Mouse (Mus musculus) hindbrain, embryonic 14.5 days (tissue): ENCODE measurements around the gene Nipa1. TPM values are rescaled to one million over a fixed set of nuclear protein-coding genes. Genes with fewer than 3 reads are reported as not detected.
"Not testable (repeated sequence)": the region's sequence is repeated elsewhere in the genome, so short reads cannot be mapped to it uniquely, and the experiment has no call there.

ENCODE experiments used
- ATAC-seq: fragments of 200-750 bp; cut with Nextera tagmentation; 2 replicates; pipeline ENCODE4 v1.8.0; 2017; ENCODE audit warnings: moderate number of reproducible peaks, mild to moderate bottlenecking, moderate TSS enrichment, moderate library complexity; ENCODE audit not compliant: low FRiP score
- DNase-seq: peaks from one replicate; pipeline ENCODE4 v3.0.0-alpha.2; 2015; ENCODE audit warnings: low spot score
- H3K27ac ChIP-seq: fragments of 300-500 bp; sonication (generic); 2 replicates; pipeline ENCODE4 v1.5.1; 2014; ENCODE audit warnings: mild to moderate bottlenecking, moderate library complexity
- H3K27me3 ChIP-seq: fragments of 300-500 bp; sonication (generic); 2 replicates; pipeline ENCODE4 v1.6.1; 2014; ENCODE audit warnings: mild to moderate bottlenecking, low read length, mixed read lengths; ENCODE audit not compliant: control insufficient read depth, insufficient read depth
- H3K36me3 ChIP-seq: fragments of 300-500 bp; sonication (generic); replicated peaks from 2 replicates; pipeline ENCODE4 v1.6.1; 2014; ENCODE audit not compliant: control insufficient read depth, insufficient read depth
- H3K4me1 ChIP-seq: fragments of 300-500 bp; sonication (generic); replicated peaks from 2 replicates; pipeline ENCODE4 v1.6.1; 2014; ENCODE audit warnings: antibody characterized with exemption, low read length, mixed read lengths; ENCODE audit not compliant: control insufficient read depth, insufficient read depth
- H3K4me2 ChIP-seq: fragments of 300-500 bp; sonication (generic); replicated peaks from 2 replicates; pipeline ENCODE4 v1.6.1; 2014; ENCODE audit warnings: mild to moderate bottlenecking, moderate library complexity
- H3K4me3 ChIP-seq: fragments of 300-500 bp; sonication (generic); replicated peaks from 2 replicates; pipeline ENCODE4 v1.5.1; 2014; ENCODE audit warnings: mild to moderate bottlenecking, low read length
- H3K9ac ChIP-seq: fragments of 300-500 bp; sonication (generic); 2 replicates; pipeline ENCODE4 v1.6.1; 2014
- H3K9me3 ChIP-seq: fragments of 300-500 bp; sonication (generic); 2 replicates; pipeline ENCODE4 v1.6.1; 2016; ENCODE audit warnings: low read length; ENCODE audit not compliant: control insufficient read depth
- WGBS: fragments of 180-500 bp; shearing (Covaris S2); extraction: QIAGEN DNeasy Blood & Tissue Kit; methylation state at CpG from one replicate; pipeline ENCODE4 v1.1.7; 2014; 5-methylcytosine and 5-hydroxymethylcytosine counted together
- polyA plus RNA-seq: library from polyadenylated mRNA; unstranded; fragments of >200 nt; fragmentation: Nextera tagmentation; extraction: Ambion mirVana; gene quantifications from 2 replicates; pipeline ENCODE4 v1.2.1, GENCODE M21; 2014

Gene Nipa1
- polyA plus RNA-seq, 1 experiment from 2014 or later: 23.8 TPM

GRCm38 (mm10) chr7:56014002-56014702 lies 5.6 kb downstream of the Nipa1 start:
- not testable (repeated sequence) for DNase-seq, H3K36me3 ChIP-seq, ATAC-seq, H3K4me3 ChIP-seq, H3K27ac ChIP-seq, H3K9ac ChIP-seq, H3K27me3 ChIP-seq, H3K4me2 ChIP-seq, H3K4me1 ChIP-seq, H3K9me3 ChIP-seq
- 87% methylated on average over 5 of the region's 18 CpGs for WGBS

DNA sequence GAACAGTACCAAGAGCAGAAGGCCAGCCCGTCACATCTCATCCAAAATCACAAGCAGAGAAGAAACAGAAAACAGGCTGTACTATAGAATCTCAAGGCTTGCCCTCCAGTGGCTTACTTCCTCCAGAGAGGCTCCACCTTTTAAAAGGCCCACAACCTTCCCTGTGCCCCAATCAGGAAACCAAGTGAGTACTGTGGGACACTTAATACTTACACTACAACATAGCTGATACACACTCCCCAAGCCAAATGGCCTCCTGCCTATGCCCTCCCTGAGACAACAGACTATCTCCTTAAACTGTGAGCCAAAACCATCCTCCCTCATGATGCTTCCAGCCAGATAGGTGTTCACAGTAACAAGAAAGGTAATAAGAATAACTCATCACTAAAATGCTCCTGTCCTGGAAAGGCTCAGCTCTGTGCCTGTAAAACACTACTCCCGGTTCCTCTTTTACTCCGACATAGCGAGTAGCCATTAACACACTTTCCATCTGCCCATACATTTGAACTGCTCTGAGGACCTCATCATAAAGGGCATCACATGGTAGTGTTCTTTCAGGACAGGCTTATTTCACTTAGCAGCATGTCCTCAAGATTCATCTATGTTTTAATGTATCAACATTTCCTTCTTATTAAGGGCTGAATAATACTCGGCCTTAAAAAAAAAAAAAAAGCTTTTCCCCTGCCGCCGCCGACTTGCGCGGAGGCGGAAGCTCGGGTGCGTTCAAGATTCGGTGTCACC lies 6.3 kb downstream of the Nipa1 start:
- Histone ChIP-seq H3K9ac (no peak overlapping the region), H3K27ac (no peak overlapping the region), H3K27me3 (no peaks in the 10 kb centered on the region), H3K9me3 (no peaks in the 10 kb centered on the region), H3K36me3 (0 out of 2 replicates have a peak, but pooled peaks cover 8% of the 10 kb centered on the region), H3K4me2 (no peak overlapping the region), H3K4me3 (no peak overlapping the region), H3K4me1 (0 out of 2 replicates have a peak, but pooled peaks cover 5% of the 10 kb centered on the region)
- WGBS: 97% methylated on average over 14 of the region's 14 CpGs
- DNase-seq (no peak), ATAC-seq (no peak)

- no peak overlapping the region for H3K9ac ChIP-seq
- 0 out of 2 replicates have a peak, but pooled peaks cover 6% of the 10 kb centered on the region for H3K36me3 ChIP-seq
- H3K4me1 ChIP-seq: no peaks in the 10 kb centered on the region
- DNase-seq (no peak), ATAC-seq (no peak)
- no peak overlapping the region for H3K4me3 ChIP-seq
- no peaks in the 10 kb centered on the region for H3K27me3 ChIP-seq
- no peak overlapping the region for H3K27ac ChIP-seq
- no peaks in the 10 kb centered on the region for H3K9me3 ChIP-seq
- H3K4me2 ChIP-seq: no peak overlapping the region
These were observed 8.8 kb downstream of the Nipa1 start for GRCm38 (mm10) chr7:56011018-56011333.

DNA sequence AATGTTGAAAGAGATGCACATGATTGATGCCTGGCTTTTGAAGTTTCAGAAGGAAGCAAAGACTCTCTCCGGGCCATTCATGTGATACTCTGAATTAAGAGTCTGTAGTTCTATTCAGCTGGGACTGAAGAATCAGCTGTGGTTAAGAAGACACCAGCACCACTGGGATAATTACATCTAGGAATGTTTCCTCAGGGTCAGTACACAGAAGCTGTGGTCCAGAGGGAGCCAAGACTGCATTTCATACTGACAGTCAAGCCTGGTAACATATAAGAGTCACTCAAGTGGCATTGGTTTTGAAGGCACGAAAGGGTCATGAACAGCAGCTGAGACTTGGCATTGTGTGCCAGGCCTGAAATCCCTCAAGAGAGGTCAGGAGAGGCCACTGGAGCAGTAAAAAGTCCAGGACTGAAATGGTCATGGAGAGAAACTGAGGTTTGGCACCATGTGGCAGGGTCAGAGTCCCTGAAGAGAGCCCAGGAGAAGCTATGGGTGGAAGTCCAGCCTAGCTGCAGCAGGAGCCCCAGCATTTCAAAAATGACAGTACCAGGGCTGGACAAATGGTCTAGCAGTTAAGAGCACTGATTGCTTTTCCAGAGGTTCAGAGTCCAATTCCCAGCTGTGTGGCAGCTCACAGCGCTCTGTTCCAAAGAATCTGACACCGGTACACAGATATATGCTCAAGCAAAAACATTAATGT lies 9.3 kb downstream of the Nipa1 start:
- DNase-seq: no peak
- Histone ChIP-seq H3K4me2 (no peak overlapping the region), H3K27ac (no peak overlapping the region), H3K27me3 (no peaks in the 10 kb centered on the region), H3K4me1 (no peaks in the 10 kb centered on the region), H3K9me3 (no peaks in the 10 kb centered on the region), H3K36me3 (0 out of 2 replicates have a peak, but pooled peaks cover 1% of the 10 kb centered on the region), H3K9ac (no peak overlapping the region), H3K4me3 (no peak overlapping the region)
- WGBS: 77% methylated on average over 4 of the region's 4 CpGs
- ATAC-seq: no peak

DNA sequence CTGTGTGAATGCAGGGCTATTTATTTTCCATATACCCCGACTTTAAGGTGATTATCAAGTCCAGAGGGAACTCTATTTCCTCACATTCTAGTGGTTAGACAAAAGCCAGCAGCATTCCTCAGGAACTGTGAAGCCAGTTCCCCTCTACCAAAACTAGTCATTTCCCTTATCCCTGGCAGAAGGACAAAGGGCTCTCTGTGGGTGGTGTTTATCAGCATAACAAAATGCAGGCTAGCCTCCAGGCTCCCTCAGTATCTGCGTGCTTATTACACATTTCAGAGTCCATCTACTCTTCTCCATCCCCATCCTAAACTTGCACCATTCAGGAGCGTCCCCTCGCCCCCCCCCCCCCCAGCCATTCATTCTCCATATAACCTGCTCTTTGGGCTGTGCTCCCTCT lies 20.8 kb downstream of the Nipa1 start:
- ATAC-seq: peak; percentile 24; the same call in 1 of the 2 replicates
- no peak overlapping the region for H3K9ac ChIP-seq
- H3K4me2 ChIP-seq: no peak overlapping the region
- 0 out of 2 replicates have a peak, but pooled peaks cover 6% of the 10 kb centered on the region for H3K4me1 ChIP-seq
- no peaks in the 10 kb centered on the region for H3K9me3 ChIP-seq
- no peaks in the 10 kb centered on the region for H3K27me3 ChIP-seq
- H3K36me3 ChIP-seq: 0 out of 2 replicates have a peak, but pooled peaks cover under 1% of the 10 kb centered on the region
- no peak overlapping the region for H3K27ac ChIP-seq
- WGBS: 0% methylated on average over 3 of the region's 4 CpGs
- no peak for DNase-seq
- H3K4me3 ChIP-seq: no peak overlapping the region

DNA sequence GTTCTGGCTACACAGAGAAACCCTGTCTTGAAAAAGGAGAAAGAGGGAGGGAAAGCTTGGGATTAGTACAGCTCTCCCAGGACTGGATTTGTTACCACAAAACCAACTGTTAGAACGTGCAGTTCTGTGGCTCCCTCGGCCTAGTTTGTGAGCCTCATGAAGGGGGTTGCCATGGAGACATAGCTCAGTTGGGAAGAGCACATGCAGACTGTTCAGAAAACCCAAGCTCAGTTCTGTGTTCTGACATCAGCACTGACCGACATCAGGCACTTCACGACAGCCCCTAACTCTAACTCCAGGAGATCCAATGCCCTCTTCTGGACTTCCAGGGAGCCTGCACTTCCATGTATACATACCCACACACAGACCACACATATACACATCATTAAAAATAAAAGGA lies 24.7 kb downstream of the Nipa1 start:
- H3K4me1 ChIP-seq: 0 out of 2 replicates have a peak, but pooled peaks cover 6% of the 10 kb centered on the region
- H3K4me3 ChIP-seq: no peak overlapping the region
- H3K27ac ChIP-seq: no peak overlapping the region
- no peaks in the 10 kb centered on the region for H3K27me3 ChIP-seq
- H3K9me3 ChIP-seq: no peaks in the 10 kb centered on the region
- ATAC-seq (peak; percentile 31; the same call in 1 of the 2 replicates), DNase-seq (no peak)
- 0 out of 2 replicates have a peak, but pooled peaks cover 4% of the 10 kb centered on the region for H3K36me3 ChIP-seq
- H3K4me2 ChIP-seq: no peak overlapping the region
- 34% methylated on average over 4 of the region's 4 CpGs for WGBS
- H3K9ac ChIP-seq: no peak overlapping the region

- DNase-seq: no peak
These were observed 27.9 kb downstream of the Nipa1 start for GRCm38 (mm10) chr7:55991858-55992257.

GRCm38 (mm10) chr7:55991129-55991528 lies 28.6 kb downstream of the Nipa1 start:
- 96% methylated on average over 3 of the region's 3 CpGs for WGBS
- ATAC-seq (no peak), DNase-seq (no peak)
- H3K27me3 ChIP-seq: no peaks in the 10 kb centered on the region
- H3K9me3 ChIP-seq: no peaks in the 10 kb centered on the region
- H3K4me1 ChIP-seq: no peaks in the 10 kb centered on the region
- no peak overlapping the region for H3K27ac ChIP-seq
- H3K4me2 ChIP-seq: no peak overlapping the region
- H3K4me3 ChIP-seq: no peak overlapping the region
- peaks cover 4% of the 10 kb centered on the region; the same call in 1 of the 2 replicates for H3K36me3 ChIP-seq
- no peak overlapping the region for H3K9ac ChIP-seq

More at GRCm38 (mm10) chr7:55991858-55992257, 27.9 kb downstream of the Nipa1 start:
- no peak for ATAC-seq
- peaks cover 4% of the 10 kb centered on the region; the same call in 1 of the 2 replicates for H3K36me3 ChIP-seq
- no peaks in the 10 kb centered on the region for H3K9me3 ChIP-seq
- WGBS: 88% methylated on average over 7 of the region's 7 CpGs
- no peak overlapping the region for H3K4me2 ChIP-seq
- no peak overlapping the region for H3K4me3 ChIP-seq
- H3K27ac ChIP-seq: no peak overlapping the region
- no peak overlapping the region for H3K9ac ChIP-seq
- no peaks in the 10 kb centered on the region for H3K4me1 ChIP-seq
- H3K27me3 ChIP-seq: no peaks in the 10 kb centered on the region
